Mouse (Mus musculus) liver, adult 2 months (tissue): ENCODE results near the gene Ivl.

Source experiments
- CTCF ChIP-seq: fragments of 200-500 bp; IDR thresholded peaks from 2 replicates; pipeline ENCODE4 v1.5.1; 2011; ENCODE audit warnings: low read depth, low read length, control low read depth
- POLR2A ChIP-seq: fragments of 200-500 bp; IDR thresholded peaks from 2 replicates; pipeline ENCODE4 v1.6.1; 2011; ENCODE audit warnings: low read length, control low read depth; ENCODE audit not compliant: insufficient read depth; ENCODE audit errors: extremely low read depth

- TF ChIP-seq CTCF (no peak), POLR2A (no peak)
Observed at GRCm38 (mm10) chr3:92578652-92579413, 5.3 kb upstream of the Ivl start.
